Mouse (Mus musculus) liver, adult 2 months (tissue): ENCODE measurements around the gene Gga2. TPM values are rescaled to one million over a fixed set of nuclear protein-coding genes. Genes with fewer than 3 reads are reported as not detected.
A peak's percentile ranks its signal among the peaks of the same experiment; 100 is the strongest.

Experiments
- DNase-seq: peaks from one replicate; pipeline ENCODE4 v3.0.0-alpha.2; 2011; ENCODE audit warnings: low read depth, low spot score; ENCODE audit errors: extremely low read depth
- H3K27ac ChIP-seq: fragments of 200-500 bp; replicated peaks from 2 replicates; pipeline ENCODE4 v1.5.1; 2012; ENCODE audit warnings: low read depth, mild to moderate bottlenecking, control low read depth, inconsistent platforms, low read length; ENCODE audit not compliant: insufficient read depth
- H3K27me3 ChIP-seq: fragments of 200-500 bp; 2 replicates; pipeline ENCODE4 v1.6.1; 2012; ENCODE audit warnings: mild to moderate bottlenecking, moderate library complexity, low read length, inconsistent platforms; ENCODE audit not compliant: control insufficient read depth, insufficient read depth
- H3K36me3 ChIP-seq: fragments of 200-500 bp; 2 replicates; pipeline ENCODE4 v1.6.1; 2012; ENCODE audit warnings: low read length, inconsistent platforms; ENCODE audit not compliant: control insufficient read depth, insufficient read depth
- H3K4me1 ChIP-seq: fragments of 200-500 bp; 2 replicates; pipeline ENCODE4 v1.6.1; 2011; ENCODE audit warnings: low read length; ENCODE audit not compliant: control insufficient read depth, insufficient read depth
- H3K4me3 ChIP-seq: fragments of 200-500 bp; 2 replicates; pipeline ENCODE4 v1.5.1; 2011; ENCODE audit warnings: low read depth, mild to moderate bottlenecking, control low read depth, low read length, moderate library complexity; ENCODE audit not compliant: insufficient read depth
- H3K79me2 ChIP-seq: fragments of 200-500 bp; 2 replicates; pipeline ENCODE4 v1.6.1; 2012; ENCODE audit warnings: inconsistent platforms, mild to moderate bottlenecking, low read length, moderate library complexity; ENCODE audit not compliant: control insufficient read depth, insufficient read depth
- H3K9ac ChIP-seq: fragments of 200-500 bp; 2 replicates; pipeline ENCODE4 v1.6.1; 2012; ENCODE audit warnings: low read depth, mild to moderate bottlenecking, control low read depth, inconsistent platforms, low read length
- CTCF ChIP-seq: fragments of 200-500 bp; IDR thresholded peaks from 2 replicates; pipeline ENCODE4 v1.5.1; 2011; ENCODE audit warnings: low read depth, low read length, control low read depth
- POLR2A ChIP-seq: fragments of 200-500 bp; IDR thresholded peaks from 2 replicates; pipeline ENCODE4 v1.6.1; 2011; ENCODE audit warnings: low read length, control low read depth; ENCODE audit not compliant: insufficient read depth; ENCODE audit errors: extremely low read depth
- WGBS: fragments of 180-500 bp; shearing (Covaris S2); methylation state at CpG from one replicate; pipeline ENCODE4 v1.1.7; 2018; 5-methylcytosine and 5-hydroxymethylcytosine counted together
- polyA plus RNA-seq: library from polyadenylated mRNA; depleted of rRNA; stranded (reverse); fragments of >200 nt; gene quantifications from 2 replicates; pipeline ENCODE4 v1.2.3, GENCODE M21; 2012; rRNA removed
- total RNA-seq: library from RNA; depleted of rRNA; stranded (reverse); fragments of >200 nt; gene quantifications from 2 replicates; pipeline ENCODE4 v1.2.3, GENCODE M21; 2014; rRNA removed

Gene Gga2
- total RNA-seq: 6.8 and 7.7 TPM in 2 replicates
- 13.5 and 15.5 TPM in 2 replicates for polyA plus RNA-seq

DNA sequence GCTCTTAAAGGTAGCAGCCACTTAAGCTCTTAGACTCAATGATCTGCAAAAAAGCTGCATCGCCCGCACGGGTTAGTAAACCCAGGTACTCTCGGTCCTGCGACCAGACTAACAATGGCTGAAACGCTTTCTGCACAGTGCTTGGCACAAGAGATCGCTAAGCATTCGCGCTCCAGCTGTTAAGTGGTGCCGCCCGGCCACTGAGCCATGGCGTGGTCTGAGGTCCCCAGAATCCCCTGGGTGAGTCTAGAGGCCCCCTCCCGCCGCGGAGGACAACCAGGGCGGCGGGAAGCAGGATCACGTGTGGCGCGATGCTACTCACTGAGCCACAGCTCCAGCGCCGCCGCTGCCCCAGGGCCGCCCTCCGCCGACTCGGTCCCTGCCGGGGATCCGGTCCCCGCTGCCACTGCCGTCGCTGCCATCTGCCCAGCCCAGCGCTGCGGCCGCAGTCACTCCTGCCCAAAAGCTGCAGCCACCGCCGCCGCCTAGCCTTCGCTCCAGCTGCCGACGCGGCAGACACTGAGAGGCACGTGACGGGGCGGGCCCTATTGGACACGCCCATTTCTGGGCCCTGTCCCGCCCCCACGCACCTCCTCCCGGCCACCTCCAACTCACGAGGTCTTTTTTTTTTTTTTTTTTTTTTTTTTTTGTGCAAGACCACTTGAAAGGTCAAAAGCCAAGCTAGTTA, at the start of gene Gga2:
Gga2 (minus strand) TSS at position 556 of the 688 bp plus-strand sequence.
- WGBS: under 1% methylated on average over 45 of the region's 50 CpGs
- H3K79me2 ChIP-seq: peaks cover 15% of the 10 kb centered on the region; the same call in 1 of the 2 replicates
- DNase-seq: peak; percentile 64
- H3K36me3 ChIP-seq: no peaks in the 10 kb centered on the region
- H3K27me3 ChIP-seq: no peaks in the 10 kb centered on the region
- H3K9ac ChIP-seq: peak within 1 kb of the TSS; percentile 93
- H3K4me3 ChIP-seq: peak within 1 kb of the TSS; percentile 68
- H3K4me1 ChIP-seq: peaks cover 6% of the 10 kb centered on the region; the same call in 1 of the 2 replicates
- H3K27ac ChIP-seq: peak within 1 kb of the TSS; percentile 0; the same call in 1 of the 2 replicates
- TF ChIP-seq CTCF (no peak), POLR2A (peak; percentile 84)

DNA sequence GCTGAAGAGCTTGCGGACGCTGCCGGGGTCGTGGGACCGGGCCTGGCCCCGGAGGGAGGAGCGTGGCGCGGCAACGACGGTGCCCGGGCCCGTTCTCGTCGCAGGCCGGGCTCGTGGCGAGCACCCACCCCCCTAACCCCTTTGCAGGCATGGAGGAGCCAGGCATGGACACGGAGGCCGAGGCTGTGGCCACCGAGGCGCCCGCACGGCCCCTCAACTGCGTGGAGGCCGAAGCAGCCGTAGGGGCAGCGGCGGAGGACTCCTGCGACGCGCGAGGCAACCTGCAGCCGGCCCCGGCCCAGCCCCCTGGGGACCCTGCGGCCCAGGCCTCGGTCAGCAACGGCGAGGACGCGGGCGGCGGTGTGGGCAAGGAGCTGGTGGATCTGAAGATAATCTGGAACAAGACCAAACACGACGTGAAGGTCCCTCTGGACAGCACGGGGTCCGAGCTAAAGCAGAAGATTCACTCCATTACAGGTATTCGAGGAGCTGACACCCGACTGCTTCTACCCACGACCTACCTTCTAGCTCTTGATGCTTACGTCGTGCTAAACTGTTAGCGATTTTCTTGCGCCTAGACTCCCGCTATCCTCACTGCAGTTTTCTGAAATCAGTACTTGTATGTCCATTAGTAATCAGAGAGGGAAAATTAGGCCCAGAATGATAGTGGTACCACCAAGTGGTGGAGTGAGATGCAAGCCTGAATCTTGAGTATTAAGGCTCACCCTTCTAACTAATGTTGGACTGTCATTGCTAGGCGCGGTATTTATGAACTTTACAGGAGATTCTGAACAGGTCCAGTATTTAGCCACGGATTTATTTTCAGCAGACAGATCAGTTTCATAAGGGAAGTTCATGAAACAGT, 46.7 kb upstream of the Gga2 start:
- Histone ChIP-seq H3K27me3 (no peaks in the 10 kb centered on the region), H3K79me2 (peaks cover 16% of the 10 kb centered on the region; the same call in 1 of the 2 replicates), H3K36me3 (peaks cover 19% of the 10 kb centered on the region), H3K9ac (peak overlapping the region; percentile 96), H3K4me1 (peaks cover 12% of the 10 kb centered on the region), H3K4me3 (peak overlapping the region; percentile 80), H3K27ac (peak overlapping the region; percentile 84)
- DNase-seq: peak; percentile 47
- under 1% methylated on average over 58 of the region's 58 CpGs for WGBS
- TF ChIP-seq CTCF: no peak

DNA sequence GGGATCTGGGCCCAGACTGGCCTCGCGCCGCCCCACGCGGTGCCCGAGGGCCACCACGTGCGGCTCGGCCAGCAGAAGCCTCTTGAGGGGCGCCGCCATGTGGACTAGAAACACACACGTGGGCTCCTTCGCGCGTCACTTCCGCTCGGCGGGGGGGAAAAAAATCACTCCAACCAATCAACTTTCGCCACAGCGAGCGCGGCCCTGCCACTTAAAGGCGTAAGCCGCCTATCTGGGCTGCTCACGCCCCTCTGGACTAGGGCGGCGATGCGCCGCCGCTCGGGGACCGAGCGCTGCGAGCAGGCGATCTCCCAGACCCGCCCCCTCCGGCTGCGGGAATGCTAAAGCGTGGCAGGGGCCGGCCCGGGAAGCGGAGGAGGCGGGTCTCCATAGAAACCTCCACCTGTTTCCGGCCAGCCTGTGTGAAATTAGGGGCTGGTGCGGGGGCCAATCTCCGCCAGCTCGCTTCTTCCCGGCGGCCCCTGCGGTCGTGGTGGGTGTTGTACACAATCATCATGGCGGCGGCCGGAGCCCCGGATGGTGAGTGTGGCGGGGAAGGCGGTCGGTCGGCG, 46.0 kb upstream of the Gga2 start, which contains the start of the genes Ubfd1 and Ears2:
Ubfd1 (plus strand) TSS at position 231 of the 572 bp plus-strand sequence.
Ears2 (minus strand) TSS at position 319 of the 572 bp plus-strand sequence.
- Histone ChIP-seq H3K4me1 (peaks cover 12% of the 10 kb centered on the region), H3K27me3 (no peaks in the 10 kb centered on the region), H3K36me3 (peaks cover 17% of the 10 kb centered on the region), H3K9ac (peak within 1 kb of the TSS; percentile 96), H3K4me3 (peak within 1 kb of the TSS; percentile 80), H3K27ac (peak within 1 kb of the TSS; percentile 84), H3K79me2 (peaks cover 16% of the 10 kb centered on the region; the same call in 1 of the 2 replicates)
- DNase-seq: peak; percentile 92
- 0% methylated on average over 60 of the region's 60 CpGs for WGBS
- peak; percentile 23; the same call in 1 of the 2 replicates for TF ChIP-seq POLR2A
- no peak for TF ChIP-seq CTCF

DNA sequence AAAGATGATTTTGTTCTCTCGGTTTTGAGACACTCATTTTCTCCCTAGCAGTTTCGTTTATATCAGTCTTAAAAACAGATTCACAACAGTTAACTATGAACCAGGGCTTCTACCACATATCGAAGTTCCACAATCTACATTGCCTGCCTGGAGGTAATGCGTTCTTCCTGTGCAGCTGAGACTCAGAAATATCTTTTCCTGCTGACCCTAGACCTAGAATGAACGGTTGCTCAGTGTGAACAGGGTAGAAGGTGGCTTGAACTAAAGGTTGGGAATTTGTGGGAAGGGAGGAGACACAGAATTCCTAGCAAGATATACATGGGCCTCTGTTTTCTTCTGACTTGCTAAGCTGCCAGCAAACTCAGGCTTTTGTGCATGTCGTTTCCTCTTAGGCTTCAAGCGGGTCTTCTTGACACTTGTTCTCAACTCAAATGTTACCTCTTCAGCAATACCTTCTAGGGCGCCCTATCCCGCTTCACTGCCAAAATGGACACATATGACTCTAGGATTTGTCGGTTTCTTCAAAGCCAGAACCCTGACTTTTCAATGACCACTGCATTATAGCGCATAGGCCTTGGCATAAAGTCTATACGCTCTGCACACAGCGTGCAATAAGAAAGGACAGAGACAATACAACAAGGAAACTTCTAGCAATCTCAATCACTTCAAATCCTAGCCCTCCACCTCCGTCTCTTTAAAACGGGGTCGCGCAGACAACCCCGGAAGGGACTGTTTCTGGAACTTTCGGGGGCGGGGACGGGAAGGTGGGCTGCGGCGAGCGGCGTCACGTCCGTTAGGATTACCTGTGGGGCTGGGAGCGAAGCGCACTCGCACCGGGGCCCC, 45.3 kb upstream of the Gga2 start:
- H3K4me3 ChIP-seq: peak overlapping the region; percentile 80
- H3K4me1 ChIP-seq: peaks cover 12% of the 10 kb centered on the region
- H3K79me2 ChIP-seq: peaks cover 13% of the 10 kb centered on the region; the same call in 1 of the 2 replicates
- peaks cover 12% of the 10 kb centered on the region for H3K36me3 ChIP-seq
- peak overlapping the region; percentile 83 for H3K9ac ChIP-seq
- WGBS: 10% methylated on average over 31 of the region's 31 CpGs
- H3K27ac ChIP-seq: peak overlapping the region; percentile 84
- TF ChIP-seq CTCF (no peak), POLR2A (no peak)
- no peaks in the 10 kb centered on the region for H3K27me3 ChIP-seq
- DNase-seq: peak; percentile 53

DNA sequence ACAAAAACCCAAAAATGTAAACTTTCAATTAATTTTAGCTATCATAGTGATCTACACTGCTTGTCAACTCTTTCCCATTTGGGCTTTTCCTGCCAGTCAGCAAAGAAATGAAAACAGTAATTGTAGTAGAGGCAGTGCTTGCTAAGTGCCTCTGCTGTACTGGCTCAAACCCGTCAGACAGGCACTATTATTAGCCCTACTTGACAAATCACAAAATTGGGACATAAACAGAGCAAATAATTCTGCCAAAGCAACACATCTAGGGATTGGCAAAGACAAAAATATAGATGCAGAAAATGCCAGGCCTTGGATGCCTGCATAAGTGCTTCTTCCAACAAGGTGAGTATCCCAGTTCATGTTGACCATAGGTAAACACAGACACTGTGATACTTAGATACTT, 44.6 kb upstream of the Gga2 start:
- H3K27ac ChIP-seq: no peak overlapping the region
- DNase-seq: peak; percentile 53
- H3K79me2 ChIP-seq: peaks cover 13% of the 10 kb centered on the region; the same call in 1 of the 2 replicates
- WGBS: 43% methylated on average over 1 of the region's 1 CpGs
- TF ChIP-seq POLR2A: no peak
- no peak for TF ChIP-seq CTCF
- H3K4me1 ChIP-seq: peaks cover 12% of the 10 kb centered on the region
- no peak overlapping the region for H3K4me3 ChIP-seq
- no peak overlapping the region for H3K9ac ChIP-seq
- H3K27me3 ChIP-seq: no peaks in the 10 kb centered on the region
- H3K36me3 ChIP-seq: peaks cover 12% of the 10 kb centered on the region; the same call in 1 of the 2 replicates
